Mouse (Mus musculus): ENCODE measurements around the gene Zfp507.

- TF ChIP-seq GATA1 (IDR thresholded peaks at IDR 0.05; ENCODE audit: borderline replicate concordance, low read length) (no peak), FLI1 (IDR thresholded peaks at IDR 0.05; ENCODE audit: low read length) (no peak)
These were observed 16.7 kb upstream of the Zfp507 start for GRCm38 (mm10) chr7:35819486-35819885.

Data from megakaryocyte, embryonic 14.5 days (primary cell).